Mouse (Mus musculus) bone marrow, adult 2 months (tissue): ENCODE results near the gene Mcm9.

Source experiments
- CTCF ChIP-seq: fragments of 200-500 bp; IDR thresholded peaks from 2 replicates; pipeline ENCODE4 v1.5.1; 2011; ENCODE audit warnings: low read length, control low read depth; ENCODE audit not compliant: control insufficient read depth, insufficient read depth
- POLR2A ChIP-seq: fragments of 200-500 bp; IDR thresholded peaks from 2 replicates; pipeline ENCODE4 v1.6.1; 2011; ENCODE audit warnings: low read depth, mild to moderate bottlenecking, control low read depth, low read length, borderline replicate concordance; ENCODE audit not compliant: control insufficient read depth

- TF ChIP-seq POLR2A (no peak), CTCF (no peak)
These were observed 3.9 kb upstream of the Mcm9 start for GRCm38 (mm10) chr10:53634160-53634559.
